Mouse (Mus musculus) layer of hippocampus, adult 8-10 months (tissue): ENCODE data around the gene Hoxd13. TPM values are rescaled to one million over a fixed set of nuclear protein-coding genes. Genes with fewer than 3 reads are reported as not detected.

ENCODE experiments used
- microRNA-seq, 2 experiments: library from miRNA; unstranded; fragments of <30 nt; microRNA quantifications; one replicate each; pipeline ENCODE4 v1.2.0; 2022
- total RNA-seq, 4 experiments: library from RNA; stranded (reverse); gene quantifications; 2 replicates each; pipeline ENCODE4 v1.2.4; 2022

Hoxd13 gene
- total RNA-seq, 4 experiments from 2014 or later, result not detected

Small RNA genes within 50 kb of the gene (microRNA-seq; reads per million reads assigned to microRNA genes)
- 0 reads per million in 2 experiments for gene Gm44463

Other genes with a start within 250 kb of the Hoxd13 start
- 10 to 100 TPM; 49.6 to 66.6 (median 60.5) TPM for gene Lnpk, start 88.9 kb upstream of the Hoxd13 start, total RNA-seq
- not detected for gene Evx2, start 8.8 kb upstream of the Hoxd13 start, total RNA-seq
- not detected for gene Hoxd12, start 6.7 kb downstream of the Hoxd13 start, total RNA-seq
- not detected for gene Hoxd11, start 11.2 kb downstream of the Hoxd13 start, total RNA-seq
- not detected for gene Hoxd10, start 23.6 kb downstream of the Hoxd13 start, total RNA-seq
- gene Hoxd9, start 29.4 kb downstream of the Hoxd13 start, total RNA-seq, result not detected
- not detected for gene Hoxd8, start 36.3 kb downstream of the Hoxd13 start, total RNA-seq
- not detected for gene Hoxd3, start 43.6 kb downstream of the Hoxd13 start, total RNA-seq
- not detected for gene Hoxd4, start 43.6 kb downstream of the Hoxd13 start, total RNA-seq
- gene Gm28230, start 58.4 kb downstream of the Hoxd13 start, total RNA-seq, result not detected
- under 1 TPM in 2 of 4 experiments, not detected in 2; 0.17 to 0.27 TPM for gene Hoxd1, start 94.7 kb downstream of the Hoxd13 start, total RNA-seq
- 10 to 100 TPM; 41.0 to 46.5 (median 43.9) TPM for gene Mtx2, start 157.5 kb downstream of the Hoxd13 start, total RNA-seq